Mouse (Mus musculus): ENCODE data around the gene Acp7.
"Not testable (repeated sequence)": the region's sequence is repeated elsewhere in the genome, so short reads cannot be mapped to it uniquely, and the experiment has no call there.

The Acp7 gene

GRCm38 (mm10) chr7:28631073-28631472 lies at the start of gene Acp7:
Gene Acp7 (minus strand): TSS chr7:28631332.
- no peak for DNase-seq (ENCODE audit: low read depth in 1 of 2, low spot score in 2 of 2)

DNA sequence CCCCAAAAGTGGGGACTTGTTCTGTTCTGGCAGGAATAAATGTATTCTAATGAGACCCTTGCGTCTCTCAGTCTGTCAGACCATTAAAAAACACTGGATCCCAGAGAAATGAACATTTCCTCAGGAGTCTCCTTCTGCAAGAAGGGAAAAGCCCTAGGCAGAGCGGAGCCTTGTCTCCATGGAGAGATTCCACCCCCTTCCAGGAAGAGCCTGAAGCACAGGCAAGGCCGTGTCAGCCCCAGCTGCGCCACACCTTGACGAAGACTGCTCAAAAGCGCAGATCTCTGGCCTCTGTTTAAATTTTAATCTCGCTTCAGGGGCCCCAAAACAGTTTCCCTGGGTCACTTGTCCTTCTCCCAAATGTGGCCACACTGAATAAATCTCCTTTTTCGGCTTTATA lies 46.5 kb upstream of the Acp7 start:
- no peak for DNase-seq (ENCODE audit: low read depth in 1 of 2, low spot score in 2 of 2)

DNA sequence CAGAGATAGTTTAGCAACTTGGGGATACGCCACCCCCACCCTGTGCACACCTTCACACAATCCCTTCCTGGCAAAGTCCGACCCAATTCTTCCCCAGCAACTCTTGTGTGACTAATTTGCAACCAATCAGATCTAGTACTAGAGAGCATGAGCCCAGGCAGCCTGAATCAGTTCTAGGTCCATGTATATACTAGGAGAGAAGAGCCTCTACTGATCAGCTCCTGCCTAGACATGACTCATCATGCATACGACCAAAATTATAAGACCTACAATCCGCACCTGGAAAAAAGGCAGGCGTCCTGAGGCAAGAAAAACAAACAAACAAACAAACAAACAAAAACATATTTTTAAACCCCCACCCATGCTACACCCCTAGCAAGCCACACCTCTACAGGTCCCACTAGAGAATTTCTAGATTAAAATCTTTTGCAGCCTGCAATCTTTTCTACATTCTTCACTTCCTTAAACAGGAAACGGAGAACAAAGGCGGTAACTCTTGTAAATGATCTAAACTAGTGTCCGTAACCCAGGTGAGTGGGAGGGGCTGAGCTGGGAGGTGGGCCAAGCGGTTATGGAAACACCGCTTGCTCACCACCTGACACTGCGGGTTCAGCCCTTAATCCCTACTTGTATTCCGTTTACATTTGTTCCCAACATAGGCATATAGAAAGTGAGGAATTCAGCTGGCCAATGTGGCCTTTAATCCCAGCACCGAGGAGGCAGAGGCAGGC lies 45.8 kb upstream of the Acp7 start:
- no peak for DNase-seq (ENCODE audit: low read depth in 1 of 2, low spot score in 2 of 2)

- DNase-seq (ENCODE audit: low read depth in 1 of 2, low spot score in 2 of 2): no peak
Measured at GRCm38 (mm10) chr7:28675746-28676145, 44.6 kb upstream of the Acp7 start.

- DNase-seq (ENCODE audit: low read depth in 1 of 2, low spot score in 2 of 2): no peak
Measured at GRCm38 (mm10) chr7:28674994-28675393, 43.9 kb upstream of the Acp7 start.

GRCm38 (mm10) chr7:28672786-28673185 lies 41.7 kb upstream of the Acp7 start:
- DNase-seq (ENCODE audit: low read depth in 1 of 2, low spot score in 2 of 2): not testable (repeated sequence)

DNA sequence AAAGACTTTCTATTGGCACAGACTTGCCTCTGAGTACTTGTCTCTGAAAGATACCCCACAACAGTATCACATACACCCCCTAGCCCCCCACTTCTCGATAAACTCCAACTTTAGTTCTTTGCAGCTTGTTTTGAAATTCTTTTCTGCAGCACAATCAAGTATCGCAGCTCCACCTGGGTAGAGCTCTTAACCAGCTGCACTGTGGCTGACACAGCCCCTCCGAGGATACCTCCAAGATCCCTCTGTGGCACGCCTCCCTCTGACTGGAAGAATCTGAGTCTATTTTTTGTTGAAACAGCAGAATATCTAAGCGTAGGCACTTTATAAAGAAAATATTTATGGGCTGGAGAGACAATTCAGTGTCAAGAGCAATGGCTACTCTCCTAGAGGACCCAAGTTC lies 41.1 kb upstream of the Acp7 start:
- no peak for DNase-seq (ENCODE audit: low read depth in 1 of 2, low spot score in 2 of 2)

GRCm38 (mm10) chr7:28671172-28671571 lies 40.0 kb upstream of the Acp7 start:
- no peak for DNase-seq (ENCODE audit: low read depth in 1 of 2, low spot score in 2 of 2)

DNA sequence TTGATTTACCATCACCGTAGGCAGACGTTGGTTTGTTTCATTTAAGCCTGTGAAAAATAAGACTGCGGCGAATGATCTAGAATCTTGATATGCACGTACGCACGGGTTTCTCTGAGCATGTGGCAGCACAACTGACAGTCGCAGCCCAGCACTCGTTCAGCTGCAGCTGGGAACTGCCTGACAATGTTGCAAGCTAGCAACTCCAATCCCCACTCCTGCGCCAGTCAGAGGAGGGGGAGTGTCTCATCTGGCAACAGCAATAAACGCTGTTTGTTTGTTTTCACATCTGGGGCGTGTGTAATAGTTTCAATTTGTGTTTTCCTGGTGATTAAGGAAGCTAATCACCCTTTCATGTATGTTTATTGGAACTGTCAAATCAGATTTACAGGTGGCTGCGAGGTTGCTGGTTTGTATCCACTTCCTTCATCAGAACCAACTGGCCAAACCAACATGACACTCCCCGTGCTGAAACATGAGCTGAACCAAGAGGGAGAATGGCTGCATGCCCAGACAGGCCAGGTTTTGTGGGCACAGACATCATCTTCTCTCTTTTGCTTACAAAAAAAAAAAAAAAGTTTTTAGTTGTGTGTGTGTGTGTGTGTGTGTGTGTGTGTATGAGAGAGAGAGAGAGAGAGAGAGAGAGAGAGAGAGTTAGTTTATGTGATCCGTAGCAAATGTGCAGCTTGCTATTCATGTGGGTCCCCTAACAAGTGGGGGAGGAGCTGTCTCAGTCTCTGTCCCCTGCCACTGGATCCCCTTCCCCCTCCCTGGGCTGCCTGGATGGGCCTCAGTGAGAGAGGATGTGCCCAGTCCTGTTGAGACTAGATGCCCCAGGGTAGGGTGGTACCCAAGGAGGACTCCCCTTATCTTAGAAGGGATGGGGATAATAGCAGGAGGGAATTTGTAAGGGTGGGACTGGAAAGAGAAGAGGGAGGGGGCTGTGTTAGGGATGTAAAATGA lies 34.8 kb upstream of the Acp7 start:
- DNase-seq (ENCODE audit: low read depth in 1 of 2, low spot score in 2 of 2): no peak

GRCm38 (mm10) chr7:28656430-28656829 lies 25.3 kb upstream of the Acp7 start:
- no peak for DNase-seq (ENCODE audit: low read depth in 1 of 2, low spot score in 2 of 2)

DNA sequence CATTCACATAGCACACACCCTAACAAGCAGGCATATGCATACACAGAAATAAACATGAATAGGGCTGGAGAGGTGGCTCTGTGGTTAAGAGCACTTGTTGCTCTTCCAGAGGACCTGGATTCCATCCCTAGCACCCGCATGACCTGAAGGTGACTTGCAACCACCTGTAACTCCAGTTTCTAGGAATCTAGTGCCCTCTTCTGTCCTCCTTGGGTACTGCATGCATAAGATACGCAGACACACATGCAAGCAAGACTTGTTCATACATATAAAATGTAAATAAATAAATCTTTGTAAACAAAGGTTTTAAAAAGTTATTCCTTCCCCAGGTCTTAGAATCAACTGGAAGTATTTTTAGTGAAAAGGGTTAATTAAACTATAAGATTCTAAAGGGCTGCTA lies 20.0 kb upstream of the Acp7 start:
- no peak for DNase-seq (ENCODE audit: low read depth in 1 of 2, low spot score in 2 of 2)

- DNase-seq (ENCODE audit: low read depth in 1 of 2, low spot score in 2 of 2): no peak
Measured at GRCm38 (mm10) chr7:28647016-28647415, 15.9 kb upstream of the Acp7 start.

DNA sequence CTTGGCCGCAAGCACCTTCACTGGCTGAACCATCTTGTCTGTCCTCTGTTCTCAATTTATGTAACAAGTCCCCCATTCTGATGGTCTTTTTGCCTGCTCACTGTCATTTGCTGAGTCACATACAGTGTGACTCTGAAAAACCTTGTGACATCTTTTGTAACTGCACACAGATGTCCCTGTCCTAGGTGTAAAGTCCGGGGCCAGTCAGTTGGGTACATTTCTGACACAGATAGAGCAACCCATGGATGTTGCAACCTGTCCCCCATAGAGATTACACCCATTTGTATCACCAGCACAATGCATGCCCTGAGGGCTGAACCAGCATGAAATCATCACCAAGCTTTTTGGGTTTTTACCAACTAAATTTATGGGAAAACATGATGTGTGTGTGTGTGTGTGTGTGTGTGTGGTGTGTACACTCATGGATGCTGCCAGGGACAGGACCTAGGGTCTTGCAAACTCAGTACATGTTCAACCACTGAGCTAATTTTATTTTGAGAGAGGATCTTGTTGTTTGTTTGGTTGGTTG lies 14.9 kb upstream of the Acp7 start:
- no peak for DNase-seq (ENCODE audit: low read depth in 1 of 2, low spot score in 2 of 2)

- no peak for DNase-seq (ENCODE audit: low read depth in 1 of 2, low spot score in 2 of 2)
Measured at GRCm38 (mm10) chr7:28645366-28645765, 14.2 kb upstream of the Acp7 start.

GRCm38 (mm10) chr7:28641546-28641945 lies 10.4 kb upstream of the Acp7 start:
- DNase-seq (ENCODE audit: low read depth in 1 of 2, low spot score in 2 of 2): no peak

GRCm38 (mm10) chr7:28637511-28637910 lies 6.4 kb upstream of the Acp7 start:
- no peak for DNase-seq (ENCODE audit: low read depth in 1 of 2, low spot score in 2 of 2)

GRCm38 (mm10) chr7:28634128-28634527 lies 3.0 kb upstream of the Acp7 start:
- no peak for DNase-seq (ENCODE audit: low read depth in 1 of 2, low spot score in 2 of 2)

- DNase-seq (ENCODE audit: low read depth in 1 of 2, low spot score in 2 of 2): no peak
Measured at GRCm38 (mm10) chr7:28624791-28625190, 6.3 kb downstream of the Acp7 start.

DNA sequence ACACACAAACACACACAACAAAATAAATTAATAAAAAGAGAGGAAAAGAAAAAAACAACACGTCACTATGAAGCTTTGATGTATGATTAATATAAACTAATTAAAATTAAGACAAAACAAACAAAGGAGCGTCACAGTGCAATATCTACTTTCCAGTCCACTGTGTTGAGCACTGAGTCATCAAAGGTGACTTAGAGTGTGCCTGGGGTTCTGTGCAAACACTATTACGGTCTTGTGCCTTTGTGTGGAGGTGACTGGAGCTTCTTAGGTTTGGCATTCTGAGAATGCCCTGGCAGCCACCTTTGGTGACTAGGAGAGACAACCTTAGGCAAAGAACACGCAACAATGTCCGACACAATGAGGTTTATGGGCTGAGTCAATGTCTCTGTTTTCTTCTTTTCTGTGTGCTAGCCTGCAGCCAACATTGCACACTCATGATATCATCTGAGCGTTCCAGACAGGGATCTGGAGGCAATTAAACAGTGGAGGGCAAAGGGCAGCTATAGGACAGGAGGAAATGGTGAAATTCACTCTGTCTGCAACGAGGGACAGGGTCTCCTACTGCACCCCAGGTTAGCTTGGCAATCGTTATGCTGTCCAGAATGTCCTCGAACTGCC lies 11.9 kb downstream of the Acp7 start:
- no peak for DNase-seq (ENCODE audit: low read depth in 1 of 2, low spot score in 2 of 2)

GRCm38 (mm10) chr7:28605951-28606350 lies 25.2 kb downstream of the Acp7 start:
- no peak for DNase-seq (ENCODE audit: low read depth in 1 of 2, low spot score in 2 of 2)

- not testable (repeated sequence) for DNase-seq (ENCODE audit: low read depth in 1 of 2, low spot score in 2 of 2)
Measured at GRCm38 (mm10) chr7:28603788-28604187, 27.3 kb downstream of the Acp7 start.

GRCm38 (mm10) chr7:28603136-28603535 lies 28.0 kb downstream of the Acp7 start:
- DNase-seq (ENCODE audit: low read depth in 1 of 2, low spot score in 2 of 2): no peak
